Mouse (Mus musculus) limb, embryonic 15.5 days (tissue): ENCODE results near the gene Zdhhc14. TPM values are rescaled to one million over a fixed set of nuclear protein-coding genes. Genes with fewer than 3 reads are reported as not detected.
"Not testable (repeated sequence)": the region's sequence is repeated elsewhere in the genome, so short reads cannot be mapped to it uniquely, and the experiment has no call there.

Experiments
- ATAC-seq: fragments of 200-750 bp; cut with Nextera tagmentation; 2 replicates; pipeline ENCODE4 v1.8.0; 2017; ENCODE audit warnings: low read depth, moderate TSS enrichment; ENCODE audit not compliant: insufficient number of reproducible peaks, low FRiP score, low TSS enrichment
- H3K27ac ChIP-seq: fragments of 300-500 bp; sonication (generic); 2 replicates; pipeline ENCODE4 v1.5.1; 2015; ENCODE audit warnings: moderate library complexity, mild to moderate bottlenecking, inconsistent platforms
- H3K27me3 ChIP-seq: fragments of 300-500 bp; sonication (generic); 2 replicates; pipeline ENCODE4 v1.6.1; 2015; ENCODE audit warnings: inconsistent platforms
- H3K36me3 ChIP-seq: fragments of 300-500 bp; sonication (generic); 2 replicates; pipeline ENCODE4 v1.6.1; 2015; ENCODE audit warnings: inconsistent platforms
- H3K4me1 ChIP-seq: fragments of 300-500 bp; sonication (generic); 2 replicates; pipeline ENCODE4 v1.6.1; 2015; ENCODE audit warnings: inconsistent platforms
- H3K4me2 ChIP-seq: fragments of 300-500 bp; sonication (generic); 2 replicates; pipeline ENCODE4 v1.6.1; 2015; ENCODE audit warnings: mild to moderate bottlenecking, inconsistent platforms
- H3K4me3 ChIP-seq: fragments of 300-500 bp; sonication (generic); 2 replicates; pipeline ENCODE4 v1.5.1; 2015; ENCODE audit warnings: mild to moderate bottlenecking, inconsistent platforms
- H3K9ac ChIP-seq: fragments of 300-500 bp; sonication (generic); 2 replicates; pipeline ENCODE4 v1.6.1; 2015; ENCODE audit warnings: inconsistent platforms
- H3K9me3 ChIP-seq: fragments of 300-500 bp; sonication (generic); 2 replicates; pipeline ENCODE4 v1.6.1; 2016; ENCODE audit warnings: inconsistent platforms
- WGBS: fragments of 180-500 bp; shearing (Covaris S2); methylation state at CpG from one replicate; pipeline ENCODE4 v1.1.7; 2015; 5-methylcytosine and 5-hydroxymethylcytosine counted together
- polyA plus RNA-seq: library from polyadenylated mRNA; unstranded; fragments of >200 nt; fragmentation: Nextera tagmentation; extraction: Ambion mirVana; gene quantifications from 2 replicates; pipeline ENCODE4 v1.2.1, GENCODE M21; 2015

The Zdhhc14 gene
- polyA plus RNA-seq, 1 experiment from 2014 or later = 5.1 TPM

GRCm38 (mm10) chr17:5621626-5622591 is 129.6 kb downstream of the Zdhhc14 start:
- Histone ChIP-seq H3K4me1 (no peaks in the 10 kb centered on the region), H3K4me2 (no peak overlapping the region), H3K9me3 (no peaks in the 10 kb centered on the region), H3K9ac (no peak overlapping the region), H3K4me3 (no peak overlapping the region), H3K36me3 (no peaks in the 10 kb centered on the region), H3K27me3 (no peaks in the 10 kb centered on the region), H3K27ac (no peak overlapping the region)
- ATAC-seq = no peak
- whole genome bisulfite sequencing = 88% methylated on average over 25 of the region's 25 CpGs

GRCm38 (mm10) chr17:5622764-5623163 is 130.4 kb downstream of the Zdhhc14 start:
- 60% methylated on average over 6 of the region's 6 CpGs for WGBS
- no peak overlapping the region for H3K27ac ChIP-seq
- H3K9ac ChIP-seq = no peak overlapping the region
- ATAC-seq = no peak
- H3K4me2 ChIP-seq = no peak overlapping the region
- H3K4me1 ChIP-seq = no peaks in the 10 kb centered on the region
- no peaks in the 10 kb centered on the region for H3K27me3 ChIP-seq
- no peak overlapping the region for H3K4me3 ChIP-seq
- no peaks in the 10 kb centered on the region for H3K36me3 ChIP-seq
- H3K9me3 ChIP-seq = no peaks in the 10 kb centered on the region

GRCm38 (mm10) chr17:5623181-5623580 is 130.8 kb downstream of the Zdhhc14 start:
- H3K4me3 ChIP-seq = no peak overlapping the region
- no peak for ATAC-seq
- no peaks in the 10 kb centered on the region for H3K4me1 ChIP-seq
- H3K9ac ChIP-seq = no peak overlapping the region
- H3K4me2 ChIP-seq = no peak overlapping the region
- H3K27me3 ChIP-seq = no peaks in the 10 kb centered on the region
- H3K9me3 ChIP-seq = no peaks in the 10 kb centered on the region
- no peak overlapping the region for H3K27ac ChIP-seq
- H3K36me3 ChIP-seq = no peaks in the 10 kb centered on the region

- not testable (repeated sequence) for H3K4me2 ChIP-seq, H3K9me3 ChIP-seq, H3K27me3 ChIP-seq, H3K4me3 ChIP-seq, H3K9ac ChIP-seq, H3K4me1 ChIP-seq, ATAC-seq, H3K27ac ChIP-seq, H3K36me3 ChIP-seq
- WGBS = 71% methylated on average over 1 of the region's 1 CpGs
Measured at GRCm38 (mm10) chr17:5624815-5625214, 132.5 kb downstream of the Zdhhc14 start.

- 68% methylated on average over 3 of the region's 3 CpGs for WGBS
- no peak for ATAC-seq
- no peak overlapping the region for H3K9ac ChIP-seq
- H3K4me2 ChIP-seq = no peak overlapping the region
- H3K9me3 ChIP-seq = no peaks in the 10 kb centered on the region
- no peak overlapping the region for H3K4me3 ChIP-seq
- H3K27ac ChIP-seq = no peak overlapping the region
- no peaks in the 10 kb centered on the region for H3K4me1 ChIP-seq
- H3K36me3 ChIP-seq = no peaks in the 10 kb centered on the region
- H3K27me3 ChIP-seq = no peaks in the 10 kb centered on the region
Measured at GRCm38 (mm10) chr17:5626402-5626801, 134.0 kb downstream of the Zdhhc14 start.

- H3K9ac ChIP-seq = no peak overlapping the region
- WGBS = 73% methylated on average over 5 of the region's 5 CpGs
Measured at GRCm38 (mm10) chr17:5627664-5628063, 135.3 kb downstream of the Zdhhc14 start.

GRCm38 (mm10) chr17:5629651-5630050 is 137.3 kb downstream of the Zdhhc14 start:
- Histone ChIP-seq H3K27me3 (no peaks in the 10 kb centered on the region), H3K4me3 (no peak overlapping the region), H3K27ac (no peak overlapping the region), H3K36me3 (no peaks in the 10 kb centered on the region), H3K9me3 (no peaks in the 10 kb centered on the region), H3K4me1 (no peaks in the 10 kb centered on the region), H3K4me2 (no peak overlapping the region), H3K9ac (no peak overlapping the region)
- WGBS = 71% methylated on average over 4 of the region's 4 CpGs
- no peak for ATAC-seq

More at GRCm38 (mm10) chr17:5627664-5628063, 135.3 kb downstream of the Zdhhc14 start:
- ATAC-seq = no peak
- Histone ChIP-seq H3K4me2 (no peak overlapping the region), H3K27ac (no peak overlapping the region), H3K4me3 (no peak overlapping the region), H3K36me3 (no peaks in the 10 kb centered on the region), H3K4me1 (no peaks in the 10 kb centered on the region), H3K9me3 (no peaks in the 10 kb centered on the region), H3K27me3 (no peaks in the 10 kb centered on the region)

- Histone ChIP-seq H3K9me3 (no peaks in the 10 kb centered on the region), H3K9ac (no peak overlapping the region), H3K4me3 (no peak overlapping the region), H3K27ac (no peak overlapping the region), H3K36me3 (no peaks in the 10 kb centered on the region), H3K4me2 (no peak overlapping the region), H3K4me1 (no peaks in the 10 kb centered on the region), H3K27me3 (no peaks in the 10 kb centered on the region)
- 72% methylated on average over 2 of the region's 2 CpGs for WGBS
- no peak for ATAC-seq
Measured at GRCm38 (mm10) chr17:5635254-5635653, 142.9 kb downstream of the Zdhhc14 start.

- Histone ChIP-seq H3K4me3 (no peak overlapping the region), H3K9me3 (no peaks in the 10 kb centered on the region), H3K36me3 (no peaks in the 10 kb centered on the region), H3K27me3 (no peaks in the 10 kb centered on the region), H3K9ac (no peak overlapping the region), H3K4me1 (no peaks in the 10 kb centered on the region), H3K4me2 (no peak overlapping the region), H3K27ac (no peak overlapping the region)
- WGBS = 77% methylated on average over 8 of the region's 8 CpGs
- ATAC-seq = no peak
Measured at GRCm38 (mm10) chr17:5641436-5641835, 149.1 kb downstream of the Zdhhc14 start.

GRCm38 (mm10) chr17:5642918-5643721 is 150.8 kb downstream of the Zdhhc14 start:
- H3K9me3 ChIP-seq = no peaks in the 10 kb centered on the region
- no peak overlapping the region for H3K4me2 ChIP-seq
- WGBS = 76% methylated on average over 15 of the region's 15 CpGs
- H3K4me3 ChIP-seq = no peak overlapping the region
- no peaks in the 10 kb centered on the region for H3K4me1 ChIP-seq
- no peaks in the 10 kb centered on the region for H3K36me3 ChIP-seq
- ATAC-seq = no peak
- H3K27ac ChIP-seq = no peak overlapping the region
- H3K27me3 ChIP-seq = no peaks in the 10 kb centered on the region
- H3K9ac ChIP-seq = no peak overlapping the region

- Histone ChIP-seq H3K27me3 (no peaks in the 10 kb centered on the region), H3K27ac (no peak overlapping the region), H3K9ac (no peak overlapping the region), H3K9me3 (no peaks in the 10 kb centered on the region), H3K4me3 (no peak overlapping the region), H3K36me3 (no peaks in the 10 kb centered on the region), H3K4me1 (peaks cover 9% of the 10 kb centered on the region; the same call in 1 of the 2 replicates), H3K4me2 (no peak overlapping the region)
- 84% methylated on average over 4 of the region's 4 CpGs for WGBS
- no peak for ATAC-seq
Measured at GRCm38 (mm10) chr17:5650124-5650523, 157.8 kb downstream of the Zdhhc14 start.

- ATAC-seq = no peak
- no peaks in the 10 kb centered on the region for H3K36me3 ChIP-seq
- no peak overlapping the region for H3K9ac ChIP-seq
- H3K4me2 ChIP-seq = no peak overlapping the region
- 62% methylated on average over 4 of the region's 4 CpGs for WGBS
- no peaks in the 10 kb centered on the region for H3K9me3 ChIP-seq
- no peak overlapping the region for H3K27ac ChIP-seq
- no peaks in the 10 kb centered on the region for H3K27me3 ChIP-seq
- H3K4me1 ChIP-seq = peaks cover 9% of the 10 kb centered on the region; the same call in 1 of the 2 replicates
- no peak overlapping the region for H3K4me3 ChIP-seq
Measured at GRCm38 (mm10) chr17:5650642-5651041, 158.3 kb downstream of the Zdhhc14 start.
